ENCODE assay signal across 7 mouse cellular contexts in the genomic region with DNA sequence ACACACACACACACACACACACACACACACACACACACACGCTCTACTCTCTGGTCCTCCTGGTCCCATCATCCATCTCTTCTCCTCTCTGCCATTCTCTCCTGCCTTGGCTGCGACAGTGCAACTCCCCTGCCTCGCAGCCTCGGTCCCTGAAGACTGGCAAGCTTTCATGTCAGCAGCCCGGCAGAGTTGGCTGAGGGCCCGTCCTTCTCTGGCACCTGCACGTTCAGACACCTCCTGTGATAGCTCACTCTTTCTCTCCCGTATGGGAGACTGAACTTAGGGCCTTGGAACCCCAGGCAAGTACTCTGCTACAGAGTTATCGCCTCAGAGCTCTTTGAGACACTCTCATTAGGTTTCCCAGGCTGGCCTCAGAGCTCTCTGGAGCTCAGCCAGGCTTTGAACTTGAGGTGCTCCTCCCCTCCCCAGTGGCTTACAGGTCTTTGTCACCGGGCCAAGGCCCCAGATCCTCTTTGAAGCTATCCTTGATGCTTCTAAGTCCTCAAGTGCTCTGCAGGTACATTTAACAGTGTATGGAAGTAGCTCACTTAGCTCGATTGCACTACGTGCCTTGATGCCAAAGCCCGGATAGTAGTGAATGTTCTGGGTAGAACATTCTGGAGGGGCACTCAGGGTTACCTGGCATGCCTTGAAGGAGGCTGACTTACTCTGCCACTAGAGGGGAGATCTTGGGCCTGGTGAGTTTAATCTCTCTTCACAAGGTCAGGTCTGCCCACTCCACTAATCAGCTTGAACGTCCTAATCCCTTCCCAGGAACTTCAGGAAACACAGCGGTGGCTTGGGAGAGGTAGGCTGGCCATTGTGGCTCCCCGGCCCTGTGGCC. TPM values are rescaled to one million over a fixed set of nuclear protein-coding genes. Genes with fewer than 3 reads are reported as not detected.
A peak's percentile ranks its signal among the peaks of the same experiment; 100 is the strongest.
DNase-seq lines count a peak whose midpoint lies in the region; ATAC-seq lines count a peak whose summit lies in the region.

No protein-coding gene starts in this region.

- H3K27ac ChIP-seq in liver, embryonic 12.5 days: no peak overlapping the region
- peak overlapping the region; percentile 87; the same call in 1 of the 2 replicates for H3K27ac ChIP-seq in heart, embryonic 12.5 days (ENCODE audit: poor library complexity, severe bottlenecking)

- WGBS in liver, embryonic 12.5 days (ENCODE audit: insufficient replicate concordance): 74% methylated on average over 16 of the region's 16 CpGs
- WGBS in heart, embryonic 12.5 days: 61% methylated on average over 16 of the region's 16 CpGs

- no peak for DNase-seq in liver
- DNase-seq in cerebellum, adult 9-10 months: peak; percentile 86
- DNase-seq in lung, postnatal 25 days (ENCODE audit: low spot score): peak; percentile 74
- DNase-seq in urinary bladder, postnatal 14 days (ENCODE audit: low spot score): no peak
- DNase-seq in thymus, postnatal 0 days (ENCODE audit: low spot score): no peak

- peak overlapping the region; percentile 63 for H3K4me2 ChIP-seq in liver, embryonic 12.5 days
- H3K4me2 ChIP-seq in heart, embryonic 12.5 days: peak overlapping the region; percentile 69

- no peak for ATAC-seq in liver, embryonic 12.5 days
- ATAC-seq in heart, embryonic 12.5 days (ENCODE audit: insufficient number of reproducible peaks, low FRiP score): no peak

- H3K9me3 ChIP-seq in liver, embryonic 12.5 days (replicated peaks): no peaks in the 10 kb centered on the region
- H3K9me3 ChIP-seq in heart, embryonic 12.5 days (replicated peaks): no peaks in the 10 kb centered on the region

- H3K36me3 ChIP-seq in liver, embryonic 12.5 days: no peaks in the 10 kb centered on the region
- H3K36me3 ChIP-seq in heart, embryonic 12.5 days: no peaks in the 10 kb centered on the region

- peaks cover 58% of the 10 kb centered on the region for H3K4me1 ChIP-seq in liver, embryonic 12.5 days
- H3K4me1 ChIP-seq in heart, embryonic 12.5 days (replicated peaks): peaks cover 57% of the 10 kb centered on the region

- no peak overlapping the region for H3K4me3 ChIP-seq in liver, embryonic 12.5 days
- H3K4me3 ChIP-seq in heart, embryonic 12.5 days: no peak overlapping the region

- peak overlapping the region; percentile 43; the same call in 1 of the 2 replicates for H3K9ac ChIP-seq in liver, embryonic 12.5 days
- H3K9ac ChIP-seq in heart, embryonic 12.5 days: 0 out of 2 replicates have a peak overlapping the region, but pooled peaks have one; percentile 64

- H3K27me3 ChIP-seq in liver, embryonic 12.5 days (replicated peaks): peaks cover 66% of the 10 kb centered on the region
- H3K27me3 ChIP-seq in heart, embryonic 12.5 days (replicated peaks): peaks cover 36% of the 10 kb centered on the region

RNA-seq across cellular contexts. Expression of a gene that starts 2.5 kb away (rescaled TPM):
- polyA plus RNA-seq in liver, embryonic 12.5 days (2016; fragmentation: Nextera tagmentation; extraction: Ambion mirVana): 0.83 and 1.2 TPM in 2 replicates
- polyA plus RNA-seq in heart, embryonic 12.5 days (2016; fragmentation: Nextera tagmentation; extraction: Ambion mirVana): 1.3 and 1.4 TPM in 2 replicates
- polyA plus RNA-seq in thymus, postnatal 0 days (2015; fragmentation: Nextera tagmentation; extraction: Ambion mirVana): 7.9 and 8.1 TPM in 2 replicates

RNA-seq across cellular contexts. Expression of a gene that starts 3.2 kb away (rescaled TPM):
- 0.19 and 0.41 TPM in 2 replicates for polyA plus RNA-seq in liver, embryonic 12.5 days (2016; fragmentation: Nextera tagmentation; extraction: Ambion mirVana)
- polyA plus RNA-seq in heart, embryonic 12.5 days (2016; fragmentation: Nextera tagmentation; extraction: Ambion mirVana): 0.73 TPM in 1 of 2 replicates, not detected in the other
- polyA plus RNA-seq in thymus, postnatal 0 days (2015; fragmentation: Nextera tagmentation; extraction: Ambion mirVana): 0.27 and 0.57 TPM in 2 replicates

RNA-seq across cellular contexts. Expression of a gene that starts 29.8 kb away (rescaled TPM):
- 8.0 and 8.5 TPM in 2 replicates for polyA plus RNA-seq in liver, embryonic 12.5 days (2016; fragmentation: Nextera tagmentation; extraction: Ambion mirVana)
- 7.5 and 8.1 TPM in 2 replicates for polyA plus RNA-seq in heart, embryonic 12.5 days (2016; fragmentation: Nextera tagmentation; extraction: Ambion mirVana)
- polyA plus RNA-seq in thymus, postnatal 0 days (2015; fragmentation: Nextera tagmentation; extraction: Ambion mirVana): 8.8 and 11.2 TPM in 2 replicates

Comparison
In these comparisons a context has a peak if more than half of its experiments do, and no peak if none do; other contexts are left out.
1. DNase-seq: peak in cerebellum, adult 9-10 months (single experiment) and lung, postnatal 25 days (single experiment); none in liver (single experiment), urinary bladder, postnatal 14 days (single experiment) and thymus, postnatal 0 days (single experiment).